In the genomic region with DNA sequence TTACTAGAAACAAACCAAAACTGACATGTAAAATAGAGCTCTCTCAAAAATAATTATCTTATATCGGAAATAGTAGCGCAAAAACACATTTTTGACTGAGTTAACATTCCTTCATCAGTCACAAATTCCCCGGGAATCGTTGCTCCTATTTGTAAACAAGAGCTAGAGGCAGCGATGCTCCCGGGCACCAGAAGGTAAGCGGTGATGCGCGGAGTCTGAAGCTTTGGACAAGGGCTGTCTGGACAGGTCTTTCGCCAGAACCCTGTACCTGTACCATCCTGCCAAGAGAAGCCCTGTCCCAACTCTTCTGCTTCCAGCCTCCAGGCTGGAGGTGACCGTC, we compare ENCODE assay signal across 8 mouse cellular contexts. TPM values are rescaled to one million over a fixed set of nuclear protein-coding genes. Genes with fewer than 3 reads are reported as not detected.
DNase-seq lines count a peak whose midpoint lies in the region; ATAC-seq lines count a peak whose summit lies in the region.

No protein-coding gene starts in this region.

- peak overlapping the region; percentile 44 for H3K4me3 ChIP-seq in erythroblast, embryonic 14.5 days (replicated peaks)
- H3K4me3 ChIP-seq in forebrain, embryonic 13.5 days, result peak overlapping the region; percentile 49
- H3K4me3 ChIP-seq in liver, embryonic 13.5 days (replicated peaks), result peak overlapping the region; percentile 54

- peaks cover 6% of the 10 kb centered on the region for H3K4me1 ChIP-seq in erythroblast, embryonic 14.5 days (ENCODE audit: control insufficient read depth)
- H3K4me1 ChIP-seq in forebrain, embryonic 13.5 days, result peaks cover 18% of the 10 kb centered on the region
- peaks cover 17% of the 10 kb centered on the region for H3K4me1 ChIP-seq in liver, embryonic 13.5 days (replicated peaks)

- peaks cover 56% of the 10 kb centered on the region for H3K27me3 ChIP-seq in erythroblast, embryonic 14.5 days (ENCODE audit: control insufficient read depth)
- peaks cover 32% of the 10 kb centered on the region for H3K27me3 ChIP-seq in forebrain, embryonic 13.5 days
- peaks cover 62% of the 10 kb centered on the region for H3K27me3 ChIP-seq in liver, embryonic 13.5 days

- H3K4me2 ChIP-seq in forebrain, embryonic 13.5 days, result peak overlapping the region; percentile 96
- peak overlapping the region; percentile 72 for H3K4me2 ChIP-seq in liver, embryonic 13.5 days

- H3K9ac ChIP-seq in forebrain, embryonic 13.5 days, result peak overlapping the region; percentile 70
- no peak overlapping the region for H3K9ac ChIP-seq in liver, embryonic 13.5 days

- 8% methylated on average over 11 of the region's 11 CpGs for WGBS in forebrain, embryonic 13.5 days
- 7% methylated on average over 11 of the region's 11 CpGs for WGBS in liver, embryonic 13.5 days (ENCODE audit: insufficient replicate concordance)

- no peak overlapping the region for H3K27ac ChIP-seq in forebrain, embryonic 13.5 days
- no peak overlapping the region for H3K27ac ChIP-seq in liver, embryonic 13.5 days

- H3K9me3 ChIP-seq in erythroblast, embryonic 14.5 days (ENCODE audit: control insufficient read depth, low read length), result peaks cover 9% of the 10 kb centered on the region; the same call in 1 of the 2 replicates
- H3K9me3 ChIP-seq in forebrain, embryonic 13.5 days (replicated peaks), result no peaks in the 10 kb centered on the region
- H3K9me3 ChIP-seq in liver, embryonic 13.5 days (replicated peaks), result no peaks in the 10 kb centered on the region

- no peaks in the 10 kb centered on the region for H3K36me3 ChIP-seq in erythroblast, embryonic 14.5 days (ENCODE audit: control insufficient read depth)
- H3K36me3 ChIP-seq in forebrain, embryonic 13.5 days (ENCODE audit: poor library complexity, severe bottlenecking), result no peaks in the 10 kb centered on the region
- H3K36me3 ChIP-seq in liver, embryonic 13.5 days, result no peaks in the 10 kb centered on the region

- DNase-seq in 3T3-L1 (ENCODE audit: low read depth, low spot score) (peak; percentile 40), MN1 (ENCODE audit: low spot score) (no peak)
- no peak for DNase-seq in liver, embryonic 13.5 days
- no peak for DNase-seq in frontal cortex, postnatal 36 days (ENCODE audit: low spot score in 2 of 2)
- DNase-seq in spleen, postnatal 14 days (ENCODE audit: low spot score in 2 of 2), result no peak

- no peak for ATAC-seq in erythroblast, adult 5-6 weeks (replicated peaks; ENCODE audit: low FRiP score, poor library complexity, severe bottlenecking)
- no peak for ATAC-seq in forebrain, embryonic 13.5 days
- ATAC-seq in liver, embryonic 13.5 days (ENCODE audit: low read depth), result no peak; the same call in 1 of the 2 replicates

RNA-seq across cellular contexts. Expression of a gene that starts 0.7 kb away (rescaled TPM):
- polyA plus RNA-seq in erythroblast, embryonic 14.5 days (2012), result not detected in 2 replicates
- not detected in 2 replicates for total RNA-seq in erythroblast, adult 5-6 weeks (2015; ENCODE audit: low replicate concordance)
- not detected in 2 replicates for total RNA-seq in erythroblast, adult 5-6 weeks (2017; ENCODE audit: low replicate concordance)
- polyA plus RNA-seq in forebrain, embryonic 13.5 days (2015; fragmentation: Nextera tagmentation; extraction: Ambion mirVana), result 1.6 and 1.8 TPM in 2 replicates
- polyA plus RNA-seq in liver, embryonic 13.5 days (2015; fragmentation: Nextera tagmentation; extraction: Ambion mirVana), result 0.38 TPM in 2 replicates

RNA-seq across cellular contexts. Expression of a gene that starts 15.9 kb away (rescaled TPM):
- 0.15 and 0.24 TPM in 2 replicates for polyA plus RNA-seq in erythroblast, embryonic 14.5 days (2012)
- 3.1 and 7.3 TPM in 2 replicates for total RNA-seq in erythroblast, adult 5-6 weeks (2015; ENCODE audit: low replicate concordance)
- total RNA-seq in erythroblast, adult 5-6 weeks (2017; ENCODE audit: low replicate concordance), result 2.6 and 3.1 TPM in 2 replicates
- 8.3 and 8.8 TPM in 2 replicates for polyA plus RNA-seq in forebrain, embryonic 13.5 days (2015; fragmentation: Nextera tagmentation; extraction: Ambion mirVana)
- polyA plus RNA-seq in liver, embryonic 13.5 days (2015; fragmentation: Nextera tagmentation; extraction: Ambion mirVana), result 4.6 and 5.1 TPM in 2 replicates
